Mouse (Mus musculus) E14TG2a.4 (cell line): ENCODE results near the gene Cdkl4.

Source experiments
- CTCF ChIP-seq: conservative IDR thresholded peaks from 2 replicates; pipeline ENCODE4 v1.5.1; 2014; ENCODE audit warnings: low read length
- POU5F1 ChIP-seq: IDR thresholded peaks from 2 replicates; pipeline ENCODE4 v1.6.1; 2014; ENCODE audit warnings: low read length, borderline replicate concordance

GRCm38 (mm10) chr17:80564611-80564924, 13.0 kb downstream of the Cdkl4 start:
- TF ChIP-seq CTCF (peak; percentile 41), POU5F1 (no peak)
